Comparison of ENCODE assay signal across 8 mouse cellular contexts in the genomic region with DNA sequence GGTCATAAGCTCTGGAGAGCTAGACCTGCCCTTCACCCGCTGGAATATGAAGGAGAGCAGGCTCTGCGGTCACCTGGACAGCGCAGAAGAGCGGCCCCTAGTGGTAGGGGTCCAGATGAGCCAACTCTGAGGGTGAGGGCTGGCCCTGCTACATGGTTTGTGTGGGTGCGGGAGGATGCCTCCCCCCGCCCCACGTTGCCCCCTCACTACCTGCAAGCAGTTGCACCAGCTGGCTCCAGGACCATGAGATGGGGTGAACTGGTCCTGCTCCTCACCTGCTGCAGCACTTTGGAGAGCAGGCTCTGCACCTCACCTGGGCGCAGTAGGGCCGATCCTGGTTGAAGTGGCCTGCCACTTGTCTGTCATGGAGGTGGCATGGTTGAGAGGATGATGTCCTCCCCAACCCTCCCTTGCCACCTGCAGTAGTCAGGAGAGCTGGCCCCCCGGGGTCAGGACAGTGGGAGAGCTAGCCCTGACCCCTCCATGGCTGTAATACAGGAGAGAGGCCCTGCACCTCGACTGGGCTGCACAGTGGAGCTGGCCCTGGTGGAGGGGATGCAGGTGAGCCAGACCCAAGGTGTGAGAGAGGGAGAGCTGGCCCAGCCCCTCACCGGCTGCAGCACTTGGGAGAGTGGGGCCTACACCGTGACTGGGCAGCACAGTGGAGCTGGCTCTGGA. TPM values are rescaled to one million over a fixed set of nuclear protein-coding genes. Genes with fewer than 3 reads are reported as not detected.
DNase-seq lines count a peak whose midpoint lies in the region; ATAC-seq and TF ChIP-seq lines count a peak whose summit lies in the region.

No protein-coding gene starts in this region.

- peak; percentile 43; the same call in 1 of the 2 replicates for ATAC-seq in forebrain, embryonic 15.5 days (replicated peaks)
- 0 out of 2 replicates have a peak, but pooled peaks have one; percentile 15 for ATAC-seq in lung, embryonic 16.5 days (ENCODE audit: low read depth)

- H3K36me3 ChIP-seq in forebrain, embryonic 15.5 days, result no peaks in the 10 kb centered on the region
- H3K36me3 ChIP-seq in lung, embryonic 16.5 days (ENCODE audit: control insufficient read depth, insufficient read depth, low read length), result no peaks in the 10 kb centered on the region
- no peaks in the 10 kb centered on the region for H3K36me3 ChIP-seq in testis, adult 2 months (ENCODE audit: control insufficient read depth, insufficient read depth, low read length)

- intact Hi-C loops in gastrocnemius, adult 2 months (cut with DNase I), result no loop called here

- TF ChIP-seq CTCF in gastrocnemius, adult 2 months (IDR thresholded peaks at IDR 0.05), result peak; percentile 71
- peak; percentile 83 for TF ChIP-seq CTCF in testis, adult 2 months (IDR thresholded peaks at IDR 0.05; ENCODE audit: control insufficient read depth, insufficient read depth, insufficient replicate concordance, low read depth, low read length)

- no peaks in the 10 kb centered on the region for H3K9me3 ChIP-seq in forebrain, embryonic 15.5 days
- H3K9me3 ChIP-seq in lung, embryonic 16.5 days (ENCODE audit: control insufficient read depth, low read length), result no peaks in the 10 kb centered on the region

- peaks cover 7% of the 10 kb centered on the region for H3K4me1 ChIP-seq in forebrain, embryonic 15.5 days
- H3K4me1 ChIP-seq in lung, embryonic 16.5 days (replicated peaks; ENCODE audit: control insufficient read depth, insufficient read depth, low read length), result no peaks in the 10 kb centered on the region
- H3K4me1 ChIP-seq in testis, adult 2 months (ENCODE audit: control insufficient read depth, insufficient read depth, low read length), result peaks cover 9% of the 10 kb centered on the region

- H3K27me3 ChIP-seq in forebrain, embryonic 15.5 days, result no peaks in the 10 kb centered on the region
- no peaks in the 10 kb centered on the region for H3K27me3 ChIP-seq in lung, embryonic 16.5 days (ENCODE audit: control insufficient read depth, insufficient read depth, low read depth, low read length)
- H3K27me3 ChIP-seq in testis, adult 2 months (ENCODE audit: control insufficient read depth, insufficient read depth, low read length), result no peaks in the 10 kb centered on the region

- no peak overlapping the region for H3K27ac ChIP-seq in gastrocnemius, adult 2 months
- H3K27ac ChIP-seq in forebrain, embryonic 15.5 days (replicated peaks), result no peak overlapping the region
- H3K27ac ChIP-seq in lung, embryonic 16.5 days (ENCODE audit: low read length), result no peak overlapping the region
- no peak overlapping the region for H3K27ac ChIP-seq in testis, adult 2 months (ENCODE audit: control insufficient read depth, insufficient read depth, low read depth, low read length)

- DNase-seq in gastrocnemius, adult 2 months, result peak; percentile 42
- no peak for DNase-seq in gastrocnemius, postnatal 4 days (ENCODE audit: low spot score in 2 of 2)
- DNase-seq in adrenal gland, postnatal 10 days, result peak; percentile 65
- peak; percentile 43 for DNase-seq in kidney, adult 11 months
- no peak for DNase-seq in layer of hippocampus, adult 11-12 months (ENCODE audit: low spot score)

- no peak overlapping the region for H3K4me2 ChIP-seq in forebrain, embryonic 15.5 days (replicated peaks)
- peak overlapping the region; percentile 29 for H3K4me2 ChIP-seq in lung, embryonic 16.5 days (ENCODE audit: low read depth, low read length)

- 0 out of 2 replicates have a peak overlapping the region, but pooled peaks have one; percentile 24 for H3K4me3 ChIP-seq in gastrocnemius, adult 2 months
- no peak overlapping the region for H3K4me3 ChIP-seq in forebrain, embryonic 15.5 days
- no peak overlapping the region for H3K4me3 ChIP-seq in lung, embryonic 16.5 days (ENCODE audit: low read length)
- peak overlapping the region; percentile 26 for H3K4me3 ChIP-seq in testis, adult 2 months (ENCODE audit: control insufficient read depth, low read depth, low read length)

- no peak overlapping the region for H3K9ac ChIP-seq in forebrain, embryonic 15.5 days (replicated peaks)
- no peak overlapping the region for H3K9ac ChIP-seq in lung, embryonic 16.5 days (ENCODE audit: low read length)

- no peak for TF ChIP-seq POLR2A in testis, adult 2 months (IDR thresholded peaks at IDR 0.05; ENCODE audit: control insufficient read depth, low read depth, low read length)

- 46% methylated on average over 13 of the region's 13 CpGs for WGBS in forebrain, embryonic 15.5 days
- WGBS in lung, embryonic 16.5 days, result 41% methylated on average over 13 of the region's 13 CpGs

RNA-seq across cellular contexts. Expression of a gene that starts 29.1 kb away (rescaled TPM):
- total RNA-seq in gastrocnemius, adult 2 months (2021), result 1 to 10 TPM in 1 of 2 experiments, under 1 TPM in 1; 0.71 to 1.3 TPM
- 1 to 10 TPM; 1.1 to 1.7 TPM for total RNA-seq in gastrocnemius, postnatal 4 days (2021)
- 1 to 10 TPM; 1.9 to 2.4 TPM for total RNA-seq in adrenal gland, postnatal 10 days (2021)
- polyA plus RNA-seq in forebrain, embryonic 15.5 days (2015; fragmentation: Nextera tagmentation; extraction: Ambion mirVana), result 11.9 and 14.6 TPM in 2 replicates
- polyA plus RNA-seq in lung, embryonic 16.5 days (2015; fragmentation: Nextera tagmentation; extraction: Ambion mirVana), result 0.23 and 0.60 TPM in 2 replicates
- 710 and 768 TPM in 2 replicates for polyA plus RNA-seq in testis, adult 2 months (2012; rRNA removed)

Comparison
In these comparisons a context has a peak if more than half of its experiments do, and no peak if none do; other contexts are left out.
1. DNase-seq: peak in gastrocnemius, adult 2 months (single experiment), adrenal gland, postnatal 10 days (single experiment) and kidney, adult 11 months (single experiment); none in gastrocnemius, postnatal 4 days (0 of 2) and layer of hippocampus, adult 11-12 months (single experiment).
2. H3K4me3 ChIP-seq: peak in gastrocnemius, adult 2 months (single experiment) and testis, adult 2 months (single experiment); none in forebrain, embryonic 15.5 days (single experiment) and lung, embryonic 16.5 days (single experiment).